Mouse (Mus musculus): ENCODE data around the gene Fam43a. TPM values are rescaled to one million over a fixed set of nuclear protein-coding genes. Genes with fewer than 3 reads are reported as not detected.

Fam43a gene
- polyA plus RNA-seq, 1 experiment from 2014 or later: 14.2 TPM

DNA sequence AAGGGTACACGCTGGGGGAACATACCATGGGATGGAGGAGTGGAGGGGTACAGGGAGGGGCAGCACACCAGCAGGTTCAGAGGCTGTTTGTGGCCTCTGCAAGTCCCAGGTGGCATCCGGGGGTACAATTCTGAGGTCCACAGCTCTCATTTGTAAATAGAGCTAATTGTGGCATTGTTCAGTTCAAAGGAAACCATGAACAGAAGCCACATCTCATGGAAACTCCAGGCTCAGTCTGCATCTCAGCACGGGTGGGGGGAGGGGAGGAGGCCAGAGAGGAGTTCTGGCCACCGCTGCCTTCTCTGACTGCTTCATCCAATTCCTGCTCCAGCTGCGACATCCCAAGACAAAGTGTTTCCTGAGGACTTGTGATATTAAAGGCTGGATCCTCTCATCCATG is 14.6 kb downstream of the Fam43a start:
- Histone ChIP-seq H3K36me3 (ENCODE audit: control insufficient read depth, insufficient read depth, low read length) (no peaks in the 10 kb centered on the region), H3K27ac (replicated peaks) (no peak overlapping the region), H3K27me3 (ENCODE audit: control insufficient read depth, insufficient read depth, low read length) (no peaks in the 10 kb centered on the region), H3K9ac (ENCODE audit: low read length) (no peak overlapping the region), H3K4me3 (ENCODE audit: low read depth, low read length) (no peak overlapping the region), H3K9me3 (ENCODE audit: control insufficient read depth, low read length) (no peaks in the 10 kb centered on the region), H3K4me2 (replicated peaks; ENCODE audit: low read depth) (no peak overlapping the region), H3K4me1 (replicated peaks; ENCODE audit: control insufficient read depth, insufficient read depth) (no peaks in the 10 kb centered on the region)
- DNase-seq (ENCODE audit: low spot score): no peak
- TF ChIP-seq EP300 (optimal IDR thresholded peaks at IDR 0.05): no peak
- no peak for TF ChIP-seq CTCF (IDR thresholded peaks at IDR 0.05; ENCODE audit: low read depth)
- ATAC-seq (ENCODE audit: low FRiP score, low TSS enrichment): no peak
- 56% methylated on average over 5 of the region's 5 CpGs for WGBS

DNA sequence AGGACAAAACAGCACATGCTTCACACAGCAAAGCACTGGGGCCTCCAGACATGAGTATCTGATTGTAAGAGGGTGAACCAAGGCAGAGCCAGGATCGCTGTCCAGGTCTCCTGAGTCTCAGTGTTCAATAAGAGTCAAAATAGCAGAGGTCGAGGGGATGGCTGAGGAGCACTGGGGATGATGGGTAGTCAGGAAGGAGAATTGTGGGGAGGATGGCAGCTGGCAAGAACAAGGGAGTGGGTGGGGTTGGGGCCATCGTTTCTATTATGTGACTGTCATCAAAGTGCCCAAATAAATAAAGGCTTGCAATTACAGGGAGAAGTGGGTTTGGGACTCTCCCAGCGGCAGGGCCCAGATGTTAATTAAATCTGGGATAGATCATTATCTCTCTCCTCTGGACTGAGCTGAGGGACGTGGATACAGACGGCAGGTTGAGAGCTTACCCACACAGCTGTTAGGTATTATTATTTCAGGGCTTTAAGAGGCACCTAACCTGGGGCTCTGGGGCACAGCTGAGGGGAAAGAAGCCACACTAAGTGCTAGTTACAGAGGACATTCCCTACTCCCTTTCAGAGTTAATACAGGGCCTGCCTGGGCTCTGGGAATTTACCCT is 15.3 kb downstream of the Fam43a start:
- DNase-seq (ENCODE audit: low spot score): no peak
- H3K4me2 ChIP-seq (replicated peaks; ENCODE audit: low read depth): no peak overlapping the region
- no peak overlapping the region for H3K4me3 ChIP-seq (ENCODE audit: low read depth, low read length)
- no peaks in the 10 kb centered on the region for H3K27me3 ChIP-seq (ENCODE audit: control insufficient read depth, insufficient read depth, low read length)
- H3K4me1 ChIP-seq (replicated peaks; ENCODE audit: control insufficient read depth, insufficient read depth): no peaks in the 10 kb centered on the region
- H3K9me3 ChIP-seq (ENCODE audit: control insufficient read depth, low read length): no peaks in the 10 kb centered on the region
- H3K27ac ChIP-seq (replicated peaks): no peak overlapping the region
- no peak for ATAC-seq (ENCODE audit: low FRiP score, low TSS enrichment)
- H3K36me3 ChIP-seq (ENCODE audit: control insufficient read depth, insufficient read depth, low read length): no peaks in the 10 kb centered on the region
- H3K9ac ChIP-seq (ENCODE audit: low read length): no peak overlapping the region
- TF ChIP-seq EP300 (optimal IDR thresholded peaks at IDR 0.05): no peak
- TF ChIP-seq CTCF (IDR thresholded peaks at IDR 0.05; ENCODE audit: low read depth): no peak
- 48% methylated on average over 6 of the region's 6 CpGs for WGBS

- WGBS: 81% methylated on average over 3 of the region's 3 CpGs
- no peaks in the 10 kb centered on the region for H3K27me3 ChIP-seq (ENCODE audit: control insufficient read depth, insufficient read depth, low read length)
- TF ChIP-seq EP300 (optimal IDR thresholded peaks at IDR 0.05): no peak
- no peak for TF ChIP-seq CTCF (IDR thresholded peaks at IDR 0.05; ENCODE audit: low read depth)
- no peak overlapping the region for H3K4me3 ChIP-seq (ENCODE audit: low read depth, low read length)
- no peaks in the 10 kb centered on the region for H3K9me3 ChIP-seq (ENCODE audit: control insufficient read depth, low read length)
- no peak overlapping the region for H3K9ac ChIP-seq (ENCODE audit: low read length)
- no peak overlapping the region for H3K27ac ChIP-seq (replicated peaks)
- DNase-seq (ENCODE audit: low spot score) (no peak), ATAC-seq (ENCODE audit: low FRiP score, low TSS enrichment) (no peak)
- no peaks in the 10 kb centered on the region for H3K36me3 ChIP-seq (ENCODE audit: control insufficient read depth, insufficient read depth, low read length)
- H3K4me1 ChIP-seq (replicated peaks; ENCODE audit: control insufficient read depth, insufficient read depth): no peaks in the 10 kb centered on the region
- no peak overlapping the region for H3K4me2 ChIP-seq (replicated peaks; ENCODE audit: low read depth)
These were observed 16.8 kb downstream of the Fam43a start for GRCm38 (mm10) chr16:30616281-30616680.

- no peaks in the 10 kb centered on the region for H3K9me3 ChIP-seq (ENCODE audit: control insufficient read depth, low read length)
- DNase-seq (ENCODE audit: low spot score): no peak
- H3K4me3 ChIP-seq (ENCODE audit: low read depth, low read length): no peak overlapping the region
- no peak overlapping the region for H3K27ac ChIP-seq (replicated peaks)
- TF ChIP-seq CTCF (IDR thresholded peaks at IDR 0.05; ENCODE audit: low read depth) (no peak), EP300 (optimal IDR thresholded peaks at IDR 0.05) (no peak)
- ATAC-seq (ENCODE audit: low FRiP score, low TSS enrichment): no peak
- no peak overlapping the region for H3K9ac ChIP-seq (ENCODE audit: low read length)
- no peak overlapping the region for H3K4me2 ChIP-seq (replicated peaks; ENCODE audit: low read depth)
- no peaks in the 10 kb centered on the region for H3K4me1 ChIP-seq (replicated peaks; ENCODE audit: control insufficient read depth, insufficient read depth)
- H3K36me3 ChIP-seq (ENCODE audit: control insufficient read depth, insufficient read depth, low read length): no peaks in the 10 kb centered on the region
- H3K27me3 ChIP-seq (ENCODE audit: control insufficient read depth, insufficient read depth, low read length): no peaks in the 10 kb centered on the region
- WGBS: 73% methylated on average over 7 of the region's 7 CpGs
These were observed 24.1 kb downstream of the Fam43a start for GRCm38 (mm10) chr16:30623645-30624044.

GRCm38 (mm10) chr16:30624640-30625039 is 25.1 kb downstream of the Fam43a start:
- no peak for DNase-seq (ENCODE audit: low spot score)
- Histone ChIP-seq H3K4me2 (replicated peaks; ENCODE audit: low read depth) (no peak overlapping the region), H3K4me1 (replicated peaks; ENCODE audit: control insufficient read depth, insufficient read depth) (no peaks in the 10 kb centered on the region), H3K27me3 (ENCODE audit: control insufficient read depth, insufficient read depth, low read length) (no peaks in the 10 kb centered on the region), H3K4me3 (ENCODE audit: low read depth, low read length) (no peak overlapping the region), H3K36me3 (ENCODE audit: control insufficient read depth, insufficient read depth, low read length) (no peaks in the 10 kb centered on the region), H3K9me3 (ENCODE audit: control insufficient read depth, low read length) (no peaks in the 10 kb centered on the region), H3K9ac (ENCODE audit: low read length) (no peak overlapping the region), H3K27ac (replicated peaks) (no peak overlapping the region)
- no peak for TF ChIP-seq EP300 (optimal IDR thresholded peaks at IDR 0.05)
- no peak for TF ChIP-seq CTCF (IDR thresholded peaks at IDR 0.05; ENCODE audit: low read depth)
- 78% methylated on average over 2 of the region's 2 CpGs for WGBS
- ATAC-seq (ENCODE audit: low FRiP score, low TSS enrichment): no peak

GRCm38 (mm10) chr16:30627586-30628337 is 28.2 kb downstream of the Fam43a start:
- 50% methylated on average over 11 of the region's 11 CpGs for WGBS
- Histone ChIP-seq H3K4me1 (replicated peaks; ENCODE audit: control insufficient read depth, insufficient read depth) (no peaks in the 10 kb centered on the region), H3K4me2 (replicated peaks; ENCODE audit: low read depth) (no peak overlapping the region), H3K27ac (replicated peaks) (no peak overlapping the region), H3K9ac (ENCODE audit: low read length) (no peak overlapping the region), H3K36me3 (ENCODE audit: control insufficient read depth, insufficient read depth, low read length) (no peaks in the 10 kb centered on the region), H3K4me3 (ENCODE audit: low read depth, low read length) (no peak overlapping the region), H3K9me3 (ENCODE audit: control insufficient read depth, low read length) (no peaks in the 10 kb centered on the region), H3K27me3 (ENCODE audit: control insufficient read depth, insufficient read depth, low read length) (no peaks in the 10 kb centered on the region)
- ATAC-seq (ENCODE audit: low FRiP score, low TSS enrichment) (0 out of 2 replicates have a peak, but pooled peaks have one; percentile 45), DNase-seq (ENCODE audit: low spot score) (no peak)
- TF ChIP-seq EP300 (optimal IDR thresholded peaks at IDR 0.05) (no peak), CTCF (IDR thresholded peaks at IDR 0.05; ENCODE audit: low read depth) (no peak)

Measured in stomach, postnatal 0 days (tissue).